Mouse (Mus musculus): Measurements from ENCODE around the gene Cacna1s. TPM values are rescaled to one million over a fixed set of nuclear protein-coding genes. Genes with fewer than 3 reads are reported as not detected.
A peak's percentile ranks its signal among the peaks of the same experiment; 100 is the strongest.

Cacna1s gene
- polyA plus RNA-seq, 1 experiment from 2014 or later = 0.39 TPM

DNA sequence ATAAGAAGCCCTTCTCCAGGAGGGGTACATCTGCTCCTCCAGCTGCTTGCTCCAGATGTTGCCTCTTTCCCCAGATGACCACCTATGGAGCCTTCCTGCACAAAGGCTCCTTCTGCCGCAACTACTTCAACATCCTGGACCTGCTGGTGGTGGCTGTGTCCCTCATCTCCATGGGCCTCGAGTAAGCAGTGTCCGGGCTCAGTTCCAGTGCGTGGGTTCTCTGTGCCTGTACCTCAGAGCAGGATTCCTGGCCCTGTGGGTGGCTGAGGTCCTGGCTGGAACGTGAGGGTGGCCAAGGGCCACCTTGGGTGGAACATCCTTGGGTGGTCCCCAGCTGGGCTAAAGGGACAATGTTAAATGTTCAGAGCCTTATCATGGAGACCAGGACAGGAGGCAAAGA, 42.3 kb downstream of the Cacna1s start:
- Histone ChIP-seq H3K27ac (ENCODE audit: low read length) (no peak overlapping the region), H3K27me3 (ENCODE audit: control insufficient read depth, insufficient read depth, low read depth, low read length) (no peaks in the 10 kb centered on the region), H3K9ac (ENCODE audit: low read depth, low read length) (no peak overlapping the region), H3K9me3 (replicated peaks; ENCODE audit: control insufficient read depth, low read length, poor library complexity, severe bottlenecking) (no peaks in the 10 kb centered on the region), H3K4me1 (ENCODE audit: control insufficient read depth, insufficient read depth, low read length) (peaks cover 3% of the 10 kb centered on the region; the same call in 1 of the 2 replicates), H3K36me3 (ENCODE audit: control insufficient read depth, insufficient read depth, low read length) (no peaks in the 10 kb centered on the region), H3K4me3 (ENCODE audit: low read depth, low read length) (no peak overlapping the region), H3K4me2 (ENCODE audit: low read length) (no peak overlapping the region)
- WGBS = 82% methylated on average over 5 of the region's 5 CpGs
- ATAC-seq = no peak

DNA sequence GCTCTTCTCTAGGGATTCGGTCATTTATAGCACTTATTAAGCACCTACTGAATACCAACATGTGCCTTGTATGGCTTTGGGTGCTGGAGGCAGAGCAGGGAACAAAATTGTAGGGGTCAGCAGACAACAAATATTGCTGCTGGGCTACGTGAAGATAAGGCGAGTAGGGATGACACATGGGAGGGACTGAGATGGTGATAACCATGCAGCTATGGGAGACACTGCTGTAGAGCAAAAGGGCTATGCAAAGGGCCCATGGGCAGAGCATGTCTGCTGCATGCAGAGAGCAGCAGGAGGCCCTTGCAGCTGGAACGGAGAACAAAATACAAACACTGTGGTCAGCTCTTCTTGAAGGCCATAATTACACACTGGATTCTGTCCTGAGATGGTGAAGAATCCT, 49.5 kb downstream of the Cacna1s start:
- WGBS = 75% methylated on average over 4 of the region's 4 CpGs

DNA sequence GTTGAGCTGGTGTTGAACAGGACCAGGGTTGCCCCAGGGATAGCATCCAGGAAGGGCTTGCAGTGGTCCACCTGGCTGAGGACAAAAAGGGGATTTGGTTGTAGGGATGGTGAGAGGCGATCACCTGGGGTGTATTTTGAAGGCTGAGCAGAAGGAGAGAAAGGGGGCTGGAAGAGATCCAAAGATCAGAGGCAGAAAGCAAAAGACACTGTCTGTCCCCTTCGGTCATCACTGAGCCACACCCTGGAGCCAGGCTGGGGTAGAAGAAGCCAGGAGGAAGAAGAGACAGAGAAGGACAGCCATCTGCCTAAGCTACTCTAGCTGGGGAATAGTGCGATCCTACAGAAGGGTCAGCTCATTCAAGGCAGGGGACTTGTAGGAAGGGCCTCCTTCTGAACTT, 50.0 kb downstream of the Cacna1s start:
- Histone ChIP-seq H3K36me3 (ENCODE audit: control insufficient read depth, insufficient read depth, low read length) (no peaks in the 10 kb centered on the region), H3K4me2 (ENCODE audit: low read length) (no peak overlapping the region), H3K4me1 (ENCODE audit: control insufficient read depth, insufficient read depth, low read length) (peaks cover 12% of the 10 kb centered on the region), H3K9me3 (replicated peaks; ENCODE audit: control insufficient read depth, low read length, poor library complexity, severe bottlenecking) (no peaks in the 10 kb centered on the region), H3K27ac (ENCODE audit: low read length) (no peak overlapping the region), H3K9ac (ENCODE audit: low read depth, low read length) (no peak overlapping the region), H3K27me3 (ENCODE audit: control insufficient read depth, insufficient read depth, low read depth, low read length) (no peaks in the 10 kb centered on the region), H3K4me3 (ENCODE audit: low read depth, low read length) (no peak overlapping the region)
- ATAC-seq = no peak
- 72% methylated on average over 3 of the region's 3 CpGs for WGBS

More for the DNA sequence above, 49.5 kb downstream of the Cacna1s start:
- H3K36me3 ChIP-seq (ENCODE audit: control insufficient read depth, insufficient read depth, low read length) = no peaks in the 10 kb centered on the region
- no peak overlapping the region for H3K4me2 ChIP-seq (ENCODE audit: low read length)
- peaks cover 12% of the 10 kb centered on the region for H3K4me1 ChIP-seq (ENCODE audit: control insufficient read depth, insufficient read depth, low read length)
- no peak for ATAC-seq
- H3K4me3 ChIP-seq (ENCODE audit: low read depth, low read length) = no peak overlapping the region
- no peak overlapping the region for H3K9ac ChIP-seq (ENCODE audit: low read depth, low read length)
- H3K27me3 ChIP-seq (ENCODE audit: control insufficient read depth, insufficient read depth, low read depth, low read length) = no peaks in the 10 kb centered on the region
- H3K27ac ChIP-seq (ENCODE audit: low read length) = no peak overlapping the region
- H3K9me3 ChIP-seq (replicated peaks; ENCODE audit: control insufficient read depth, low read length, poor library complexity, severe bottlenecking) = no peaks in the 10 kb centered on the region

DNA sequence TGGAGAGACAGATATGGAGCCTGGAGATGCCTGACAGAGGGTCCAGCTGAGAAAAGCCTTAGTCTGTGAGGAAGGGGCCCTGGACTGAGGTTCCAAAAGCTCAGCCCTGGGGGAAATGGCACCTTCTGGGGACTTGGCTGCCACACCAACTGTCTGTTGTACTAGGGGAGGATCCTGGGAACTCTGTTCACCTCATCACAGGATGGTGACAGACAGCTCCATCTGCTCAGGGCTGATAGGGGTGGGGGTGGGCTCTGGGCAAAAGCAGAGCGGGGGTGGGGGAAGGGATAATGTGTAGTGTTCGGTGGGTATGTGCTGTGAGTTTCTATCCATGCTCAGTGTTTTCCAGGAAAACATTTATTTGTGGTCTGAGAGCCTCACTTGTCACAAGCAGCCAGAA, 50.4 kb downstream of the Cacna1s start:
- Histone ChIP-seq H3K27ac (ENCODE audit: low read length) (no peak overlapping the region), H3K9me3 (replicated peaks; ENCODE audit: control insufficient read depth, low read length, poor library complexity, severe bottlenecking) (no peaks in the 10 kb centered on the region), H3K4me1 (ENCODE audit: control insufficient read depth, insufficient read depth, low read length) (peaks cover 12% of the 10 kb centered on the region), H3K36me3 (ENCODE audit: control insufficient read depth, insufficient read depth, low read length) (no peaks in the 10 kb centered on the region), H3K27me3 (ENCODE audit: control insufficient read depth, insufficient read depth, low read depth, low read length) (no peaks in the 10 kb centered on the region), H3K4me3 (ENCODE audit: low read depth, low read length) (no peak overlapping the region), H3K4me2 (ENCODE audit: low read length) (no peak overlapping the region), H3K9ac (ENCODE audit: low read depth, low read length) (no peak overlapping the region)
- 51% methylated on average over 2 of the region's 2 CpGs for WGBS
- peak; percentile 59; the same call in 1 of the 2 replicates for ATAC-seq

DNA sequence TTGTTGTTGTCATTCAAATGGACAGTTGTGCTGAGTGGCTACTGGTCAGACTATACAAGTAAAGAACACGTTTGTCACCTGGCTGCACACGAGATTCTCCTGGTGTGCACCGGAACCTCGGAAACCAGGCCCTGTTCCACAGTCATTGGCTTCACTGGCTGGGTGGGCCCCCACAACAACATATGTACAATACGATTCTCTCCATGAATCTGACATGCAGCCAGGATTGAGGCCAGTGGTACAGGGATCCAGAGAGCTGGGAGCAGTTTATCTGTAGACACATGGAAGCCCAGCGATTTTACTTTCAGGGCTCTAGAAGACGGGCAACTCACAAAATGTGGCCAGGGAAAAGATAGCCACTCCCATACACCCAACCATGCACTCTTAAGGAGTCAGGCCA, 51.1 kb downstream of the Cacna1s start:
- 79% methylated on average over 7 of the region's 7 CpGs for WGBS
- peaks cover 12% of the 10 kb centered on the region for H3K4me1 ChIP-seq (ENCODE audit: control insufficient read depth, insufficient read depth, low read length)
- ATAC-seq = no peak

DNA sequence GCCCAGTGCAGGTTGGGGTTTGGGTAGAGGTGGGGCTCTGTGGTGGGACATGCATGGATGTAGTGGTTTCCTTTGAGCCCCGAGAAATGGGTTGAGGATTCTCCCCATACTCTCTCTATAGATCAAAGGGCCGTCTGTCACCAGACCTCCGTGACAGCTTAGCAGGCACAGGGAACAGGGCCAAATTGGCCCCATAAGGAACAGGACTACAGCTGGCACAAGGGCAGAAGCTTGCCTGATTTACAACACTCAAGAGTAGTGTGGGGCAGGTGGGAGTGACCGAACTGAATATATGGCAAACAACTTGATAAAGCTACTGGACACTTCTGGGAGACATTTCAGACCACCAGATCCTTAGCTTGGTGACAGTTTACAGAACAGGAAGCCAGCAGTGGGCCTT, 52.2 kb downstream of the Cacna1s start:
- 48% methylated on average over 4 of the region's 4 CpGs for whole genome bisulfite sequencing
- ATAC-seq = peak; percentile 52; the same call in 1 of the 2 replicates
- H3K27ac ChIP-seq (ENCODE audit: low read length) = no peak overlapping the region

More for the DNA sequence above, 51.1 kb downstream of the Cacna1s start:
- no peak overlapping the region for H3K4me2 ChIP-seq (ENCODE audit: low read length)
- no peak overlapping the region for H3K27ac ChIP-seq (ENCODE audit: low read length)
- no peaks in the 10 kb centered on the region for H3K9me3 ChIP-seq (replicated peaks; ENCODE audit: control insufficient read depth, low read length, poor library complexity, severe bottlenecking)
- H3K4me3 ChIP-seq (ENCODE audit: low read depth, low read length) = no peak overlapping the region
- H3K9ac ChIP-seq (ENCODE audit: low read depth, low read length) = no peak overlapping the region
- H3K27me3 ChIP-seq (ENCODE audit: control insufficient read depth, insufficient read depth, low read depth, low read length) = no peaks in the 10 kb centered on the region
- no peaks in the 10 kb centered on the region for H3K36me3 ChIP-seq (ENCODE audit: control insufficient read depth, insufficient read depth, low read length)

DNA sequence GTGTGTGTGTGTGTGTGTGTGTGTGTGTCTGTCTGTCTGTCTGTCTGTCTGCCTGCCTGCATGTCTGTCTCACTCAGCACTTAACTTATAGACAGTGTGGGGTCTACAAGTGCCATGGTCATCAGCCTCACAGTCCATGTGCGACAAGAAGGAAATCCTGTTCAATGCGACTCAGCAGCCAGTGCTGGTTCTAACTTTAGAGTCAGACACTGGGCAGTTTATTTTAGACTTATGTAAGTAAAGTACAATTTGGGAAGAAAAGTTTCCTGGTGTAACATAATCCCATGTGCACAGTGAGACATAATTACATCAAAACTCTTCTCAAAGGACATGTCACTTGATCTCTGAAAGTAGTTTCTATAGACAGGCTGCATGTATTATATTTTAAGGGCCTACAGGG, 56.9 kb downstream of the Cacna1s start:
- no peak overlapping the region for H3K9ac ChIP-seq (ENCODE audit: low read depth, low read length)
- H3K36me3 ChIP-seq (ENCODE audit: control insufficient read depth, insufficient read depth, low read length) = no peaks in the 10 kb centered on the region
- no peak overlapping the region for H3K27ac ChIP-seq (ENCODE audit: low read length)
- H3K9me3 ChIP-seq (replicated peaks; ENCODE audit: control insufficient read depth, low read length, poor library complexity, severe bottlenecking) = no peaks in the 10 kb centered on the region
- peaks cover 1% of the 10 kb centered on the region; the same call in 1 of the 2 replicates for H3K4me1 ChIP-seq (ENCODE audit: control insufficient read depth, insufficient read depth, low read length)
- H3K4me2 ChIP-seq (ENCODE audit: low read length) = no peak overlapping the region
- ATAC-seq = no peak
- no peak overlapping the region for H3K4me3 ChIP-seq (ENCODE audit: low read depth, low read length)
- H3K27me3 ChIP-seq (ENCODE audit: control insufficient read depth, insufficient read depth, low read depth, low read length) = no peaks in the 10 kb centered on the region
- WGBS = 88% methylated on average over 2 of the region's 2 CpGs

More for the DNA sequence above, 52.2 kb downstream of the Cacna1s start:
- no peaks in the 10 kb centered on the region for H3K9me3 ChIP-seq (replicated peaks; ENCODE audit: control insufficient read depth, low read length, poor library complexity, severe bottlenecking)
- H3K36me3 ChIP-seq (ENCODE audit: control insufficient read depth, insufficient read depth, low read length) = no peaks in the 10 kb centered on the region
- no peak overlapping the region for H3K9ac ChIP-seq (ENCODE audit: low read depth, low read length)
- no peak overlapping the region for H3K4me3 ChIP-seq (ENCODE audit: low read depth, low read length)
- H3K4me2 ChIP-seq (ENCODE audit: low read length) = no peak overlapping the region
- no peaks in the 10 kb centered on the region for H3K27me3 ChIP-seq (ENCODE audit: control insufficient read depth, insufficient read depth, low read depth, low read length)
- peaks cover 12% of the 10 kb centered on the region for H3K4me1 ChIP-seq (ENCODE audit: control insufficient read depth, insufficient read depth, low read length)

DNA sequence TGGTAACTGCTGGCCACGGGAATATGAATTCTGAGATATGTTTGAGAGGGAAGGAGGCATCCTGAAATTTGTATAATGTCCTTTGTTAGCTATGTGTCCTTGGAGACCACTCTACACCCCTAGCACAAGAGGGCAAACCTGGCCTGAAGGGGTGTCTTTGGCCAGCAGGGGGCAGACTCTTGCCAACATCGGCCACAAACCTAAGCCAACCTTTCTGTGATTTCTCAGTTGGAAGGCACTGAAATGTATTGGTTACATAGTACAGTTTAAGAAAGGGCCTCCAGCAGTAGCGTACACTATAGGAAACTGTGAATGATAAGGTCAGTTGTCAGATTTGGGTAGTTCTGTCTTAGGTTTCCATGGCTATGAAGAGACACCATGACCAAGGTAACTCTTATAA, 63.6 kb downstream of the Cacna1s start:
- Histone ChIP-seq H3K4me2 (ENCODE audit: low read length) (no peak overlapping the region), H3K9me3 (replicated peaks; ENCODE audit: control insufficient read depth, low read length, poor library complexity, severe bottlenecking) (no peaks in the 10 kb centered on the region), H3K36me3 (ENCODE audit: control insufficient read depth, insufficient read depth, low read length) (no peaks in the 10 kb centered on the region), H3K27ac (ENCODE audit: low read length) (no peak overlapping the region), H3K27me3 (ENCODE audit: control insufficient read depth, insufficient read depth, low read depth, low read length) (no peaks in the 10 kb centered on the region), H3K4me1 (ENCODE audit: control insufficient read depth, insufficient read depth, low read length) (peaks cover 5% of the 10 kb centered on the region; the same call in 1 of the 2 replicates), H3K4me3 (ENCODE audit: low read depth, low read length) (no peak overlapping the region), H3K9ac (ENCODE audit: low read depth, low read length) (no peak overlapping the region)
- WGBS = 33% methylated on average over 3 of the region's 3 CpGs
- no peak for ATAC-seq

DNA sequence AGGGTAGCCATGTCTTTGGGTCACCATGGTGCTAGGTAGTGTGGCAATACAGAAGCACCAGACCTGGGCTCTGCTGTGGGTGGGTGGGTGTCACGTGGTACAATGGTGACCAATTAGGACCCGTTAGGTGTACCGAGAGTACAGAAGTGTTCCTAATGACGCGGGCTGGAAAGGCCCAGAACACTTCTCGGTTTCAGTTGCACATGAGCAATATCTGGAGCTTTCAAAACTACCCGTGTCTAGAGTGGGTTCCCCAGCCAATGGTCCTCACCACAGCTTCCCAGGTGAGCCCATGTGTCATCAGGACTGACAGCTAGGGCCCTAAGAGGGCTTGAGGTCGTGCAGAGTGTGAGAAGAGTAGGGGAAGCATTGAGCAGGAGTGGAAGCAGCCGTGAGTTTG, 64.5 kb downstream of the Cacna1s start:
- H3K4me3 ChIP-seq (ENCODE audit: low read depth, low read length) = no peak overlapping the region
- 87% methylated on average over 9 of the region's 9 CpGs for WGBS
- no peaks in the 10 kb centered on the region for H3K36me3 ChIP-seq (ENCODE audit: control insufficient read depth, insufficient read depth, low read length)
- H3K4me1 ChIP-seq (ENCODE audit: control insufficient read depth, insufficient read depth, low read length) = peaks cover 5% of the 10 kb centered on the region; the same call in 1 of the 2 replicates
- no peaks in the 10 kb centered on the region for H3K27me3 ChIP-seq (ENCODE audit: control insufficient read depth, insufficient read depth, low read depth, low read length)
- H3K4me2 ChIP-seq (ENCODE audit: low read length) = no peak overlapping the region
- ATAC-seq = no peak
- no peaks in the 10 kb centered on the region for H3K9me3 ChIP-seq (replicated peaks; ENCODE audit: control insufficient read depth, low read length, poor library complexity, severe bottlenecking)
- H3K27ac ChIP-seq (ENCODE audit: low read length) = no peak overlapping the region
- no peak overlapping the region for H3K9ac ChIP-seq (ENCODE audit: low read depth, low read length)

All from midbrain, embryonic 16.5 days (tissue).